Mouse (Mus musculus): Measurements from ENCODE around the gene Lhx8. TPM values are rescaled to one million over a fixed set of nuclear protein-coding genes. Genes with fewer than 3 reads are reported as not detected.

The Lhx8 gene
- polyA plus RNA-seq (2014; fragmentation: Nextera tagmentation; extraction: Ambion mirVana), result 0.27 TPM in 1 of 2 replicates, not detected in the other

- H3K27ac ChIP-seq (ENCODE audit: low read depth, low read length), result no peak within 1 kb of the TSS
- ATAC-seq (ENCODE audit: low FRiP score) (peak; percentile 4; the same call in 1 of the 2 replicates), DNase-seq (ENCODE audit: low spot score, missing footprints) (peak; percentile 98)
Observed at GRCm38 (mm10) chr3:154330181-154331002, at the start of gene Lhx8. Gene Lhx8, minus strand, starts transcription at chr3:154330659.

GRCm38 (mm10) chr3:154373536-154373935 is 43.1 kb upstream of the Lhx8 start:
- Histone ChIP-seq H3K27me3 (ENCODE audit: control insufficient read depth, insufficient read depth, low read length) (no peaks in the 10 kb centered on the region), H3K4me2 (no peak overlapping the region), H3K27ac (ENCODE audit: low read depth, low read length) (no peak overlapping the region), H3K4me1 (ENCODE audit: control insufficient read depth, insufficient read depth, low read length) (no peaks in the 10 kb centered on the region), H3K4me3 (ENCODE audit: low read depth, low read length) (no peak overlapping the region), H3K9ac (ENCODE audit: low read length) (no peak overlapping the region), H3K9me3 (ENCODE audit: control insufficient read depth, low read length) (no peaks in the 10 kb centered on the region), H3K36me3 (ENCODE audit: control insufficient read depth, insufficient read depth, low read length) (no peaks in the 10 kb centered on the region)
- ATAC-seq (ENCODE audit: low FRiP score) (no peak), DNase-seq (ENCODE audit: low spot score, missing footprints) (no peak)
- WGBS, result 77% methylated on average over 5 of the region's 5 CpGs

More at GRCm38 (mm10) chr3:154330181-154331002, at the start of gene Lhx8:
- Histone ChIP-seq H3K36me3 (ENCODE audit: control insufficient read depth, insufficient read depth, low read length) (no peaks in the 10 kb centered on the region), H3K4me2 (peak within 1 kb of the TSS; percentile 79), H3K9me3 (ENCODE audit: control insufficient read depth, low read length) (no peaks in the 10 kb centered on the region), H3K27me3 (ENCODE audit: control insufficient read depth, insufficient read depth, low read length) (peaks cover 86% of the 10 kb centered on the region), H3K4me3 (ENCODE audit: low read depth, low read length) (peak within 1 kb of the TSS; percentile 20), H3K9ac (ENCODE audit: low read length) (no peak within 1 kb of the TSS), H3K4me1 (ENCODE audit: control insufficient read depth, insufficient read depth, low read length) (peaks cover 13% of the 10 kb centered on the region)
- under 1% methylated on average over 28 of the region's 28 CpGs for WGBS

- H3K9ac ChIP-seq (ENCODE audit: low read length), result no peak overlapping the region
- H3K36me3 ChIP-seq (ENCODE audit: control insufficient read depth, insufficient read depth, low read length), result no peaks in the 10 kb centered on the region
- no peaks in the 10 kb centered on the region for H3K27me3 ChIP-seq (ENCODE audit: control insufficient read depth, insufficient read depth, low read length)
- H3K27ac ChIP-seq (ENCODE audit: low read depth, low read length), result no peak overlapping the region
- no peak overlapping the region for H3K4me2 ChIP-seq
- no peak for ATAC-seq (ENCODE audit: low FRiP score)
- no peak for DNase-seq (ENCODE audit: low spot score, missing footprints)
- no peaks in the 10 kb centered on the region for H3K9me3 ChIP-seq (ENCODE audit: control insufficient read depth, low read length)
- H3K4me3 ChIP-seq (ENCODE audit: low read depth, low read length), result no peak overlapping the region
- no peaks in the 10 kb centered on the region for H3K4me1 ChIP-seq (ENCODE audit: control insufficient read depth, insufficient read depth, low read length)
Observed at GRCm38 (mm10) chr3:154372688-154373087, 42.2 kb upstream of the Lhx8 start.

- DNase-seq (ENCODE audit: low spot score, missing footprints), result no peak
- no peaks in the 10 kb centered on the region for H3K4me1 ChIP-seq (ENCODE audit: control insufficient read depth, insufficient read depth, low read length)
- H3K4me3 ChIP-seq (ENCODE audit: low read depth, low read length), result no peak overlapping the region
- H3K36me3 ChIP-seq (ENCODE audit: control insufficient read depth, insufficient read depth, low read length), result no peaks in the 10 kb centered on the region
- no peaks in the 10 kb centered on the region for H3K9me3 ChIP-seq (ENCODE audit: control insufficient read depth, low read length)
- WGBS, result 78% methylated on average over 3 of the region's 3 CpGs
- H3K27me3 ChIP-seq (ENCODE audit: control insufficient read depth, insufficient read depth, low read length), result no peaks in the 10 kb centered on the region; the same call in 1 of the 2 replicates
- H3K9ac ChIP-seq (ENCODE audit: low read length), result no peak overlapping the region
- no peak overlapping the region for H3K27ac ChIP-seq (ENCODE audit: low read depth, low read length)
- no peak for ATAC-seq (ENCODE audit: low FRiP score)
- no peak overlapping the region for H3K4me2 ChIP-seq
Observed at GRCm38 (mm10) chr3:154367327-154367726, 36.9 kb upstream of the Lhx8 start.

GRCm38 (mm10) chr3:154364604-154365209 is 34.2 kb upstream of the Lhx8 start:
- Histone ChIP-seq H3K4me3 (ENCODE audit: low read depth, low read length) (no peak overlapping the region), H3K9ac (ENCODE audit: low read length) (no peak overlapping the region), H3K27ac (ENCODE audit: low read depth, low read length) (no peak overlapping the region), H3K4me1 (ENCODE audit: control insufficient read depth, insufficient read depth, low read length) (no peaks in the 10 kb centered on the region), H3K36me3 (ENCODE audit: control insufficient read depth, insufficient read depth, low read length) (no peaks in the 10 kb centered on the region), H3K9me3 (ENCODE audit: control insufficient read depth, low read length) (no peaks in the 10 kb centered on the region), H3K27me3 (ENCODE audit: control insufficient read depth, insufficient read depth, low read length) (no peaks in the 10 kb centered on the region; the same call in 1 of the 2 replicates), H3K4me2 (no peak overlapping the region)
- DNase-seq (ENCODE audit: low spot score, missing footprints) (peak; percentile 97), ATAC-seq (ENCODE audit: low FRiP score) (peak; percentile 55)
- WGBS, result 29% methylated on average over 10 of the region's 10 CpGs

- ATAC-seq (ENCODE audit: low FRiP score) (no peak), DNase-seq (ENCODE audit: low spot score, missing footprints) (no peak)
- H3K36me3 ChIP-seq (ENCODE audit: control insufficient read depth, insufficient read depth, low read length), result no peaks in the 10 kb centered on the region
- 77% methylated on average over 9 of the region's 9 CpGs for WGBS
- H3K4me1 ChIP-seq (ENCODE audit: control insufficient read depth, insufficient read depth, low read length), result no peaks in the 10 kb centered on the region
- H3K27ac ChIP-seq (ENCODE audit: low read depth, low read length), result no peak overlapping the region
- H3K9me3 ChIP-seq (ENCODE audit: control insufficient read depth, low read length), result no peaks in the 10 kb centered on the region
- no peak overlapping the region for H3K4me3 ChIP-seq (ENCODE audit: low read depth, low read length)
- H3K27me3 ChIP-seq (ENCODE audit: control insufficient read depth, insufficient read depth, low read length), result no peaks in the 10 kb centered on the region; the same call in 1 of the 2 replicates
- no peak overlapping the region for H3K4me2 ChIP-seq
- no peak overlapping the region for H3K9ac ChIP-seq (ENCODE audit: low read length)
Observed at GRCm38 (mm10) chr3:154363507-154363906, 33.0 kb upstream of the Lhx8 start.

GRCm38 (mm10) chr3:154359231-154359630 is 28.8 kb upstream of the Lhx8 start:
- Histone ChIP-seq H3K4me2 (no peak overlapping the region), H3K36me3 (ENCODE audit: control insufficient read depth, insufficient read depth, low read length) (no peaks in the 10 kb centered on the region), H3K27ac (ENCODE audit: low read depth, low read length) (no peak overlapping the region), H3K27me3 (ENCODE audit: control insufficient read depth, insufficient read depth, low read length) (no peaks in the 10 kb centered on the region), H3K4me1 (ENCODE audit: control insufficient read depth, insufficient read depth, low read length) (no peaks in the 10 kb centered on the region), H3K9ac (ENCODE audit: low read length) (no peak overlapping the region), H3K9me3 (ENCODE audit: control insufficient read depth, low read length) (no peaks in the 10 kb centered on the region), H3K4me3 (ENCODE audit: low read depth, low read length) (no peak overlapping the region)
- DNase-seq (ENCODE audit: low spot score, missing footprints), result peak; percentile 10
- 80% methylated on average over 2 of the region's 2 CpGs for WGBS
- ATAC-seq (ENCODE audit: low FRiP score), result no peak

GRCm38 (mm10) chr3:154340294-154340914 is 9.9 kb upstream of the Lhx8 start:
- Histone ChIP-seq H3K36me3 (ENCODE audit: control insufficient read depth, insufficient read depth, low read length) (no peaks in the 10 kb centered on the region), H3K9me3 (ENCODE audit: control insufficient read depth, low read length) (no peaks in the 10 kb centered on the region), H3K4me1 (ENCODE audit: control insufficient read depth, insufficient read depth, low read length) (no peaks in the 10 kb centered on the region), H3K27me3 (ENCODE audit: control insufficient read depth, insufficient read depth, low read length) (peaks cover 12% of the 10 kb centered on the region), H3K27ac (ENCODE audit: low read depth, low read length) (no peak overlapping the region), H3K4me3 (ENCODE audit: low read depth, low read length) (no peak overlapping the region), H3K4me2 (no peak overlapping the region), H3K9ac (ENCODE audit: low read length) (no peak overlapping the region)
- peak; percentile 60 for DNase-seq (ENCODE audit: low spot score, missing footprints)
- WGBS, result 78% methylated on average over 13 of the region's 13 CpGs
- no peak for ATAC-seq (ENCODE audit: low FRiP score)
